Mouse (Mus musculus): Measurements from ENCODE around the gene Rps6ka1. TPM values are rescaled to one million over a fixed set of nuclear protein-coding genes. Genes with fewer than 3 reads are reported as not detected.
"Not testable (repeated sequence)": the region's sequence is repeated elsewhere in the genome, so short reads cannot be mapped to it uniquely, and the experiment has no call there.

Rps6ka1 gene
- polyA plus RNA-seq, 1 experiment from 2014 or later, result 21.8 TPM

GRCm38 (mm10) chr4:133842992-133843737 lies 44.4 kb downstream of the Rps6ka1 start:
- Histone ChIP-seq H3K4me1 (replicated peaks) (no peaks in the 10 kb centered on the region), H3K9ac (no peak overlapping the region), H3K4me2 (no peak overlapping the region), H3K27me3 (no peaks in the 10 kb centered on the region), H3K36me3 (no peaks in the 10 kb centered on the region), H3K9me3 (no peaks in the 10 kb centered on the region), H3K4me3 (no peak overlapping the region), H3K27ac (replicated peaks) (no peak overlapping the region)
- ATAC-seq (ENCODE audit: low read depth), result no peak
- WGBS, result 88% methylated on average over 10 of the region's 10 CpGs

DNA sequence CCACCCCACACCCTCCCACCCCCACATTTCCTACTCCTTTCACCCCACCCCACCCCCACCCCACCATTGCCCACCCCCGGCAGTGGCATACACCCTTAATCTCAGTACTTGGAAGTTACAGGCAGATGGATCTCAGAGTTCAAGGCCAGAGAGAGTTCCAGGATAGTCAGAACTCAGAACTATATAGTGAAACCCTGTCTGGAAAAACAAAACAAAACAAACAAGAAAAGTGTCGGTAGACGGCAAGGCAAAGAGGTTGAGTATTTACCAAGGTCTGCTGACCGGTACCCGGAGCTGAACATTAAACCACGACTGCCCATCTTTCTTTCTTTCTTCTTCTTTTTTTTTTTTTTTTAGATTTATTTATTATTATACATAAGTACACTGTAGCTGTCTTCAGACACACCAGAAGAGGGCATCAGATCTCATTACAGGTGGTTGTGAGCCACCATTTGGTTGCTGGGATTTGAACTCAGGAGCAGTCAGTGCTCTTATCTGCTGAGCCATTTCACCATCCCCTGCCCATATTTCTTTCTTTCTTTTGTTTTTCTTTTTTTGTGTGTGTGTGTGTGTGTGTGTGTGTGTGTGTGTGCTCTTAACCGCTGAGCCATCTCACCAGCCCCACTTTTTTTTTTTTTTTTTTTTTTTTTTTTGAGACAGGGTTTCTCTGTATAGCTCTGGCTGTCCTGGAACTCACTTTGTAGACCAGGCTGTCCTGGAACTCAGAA lies 45.7 kb downstream of the Rps6ka1 start:
- not testable (repeated sequence) for H3K9me3 ChIP-seq; H3K36me3 ChIP-seq; H3K4me2 ChIP-seq; ATAC-seq (ENCODE audit: low read depth); H3K9ac ChIP-seq; H3K4me3 ChIP-seq; H3K27ac ChIP-seq (replicated peaks); H3K4me1 ChIP-seq (replicated peaks); H3K27me3 ChIP-seq
- 92% methylated on average over 6 of the region's 7 CpGs for WGBS

DNA sequence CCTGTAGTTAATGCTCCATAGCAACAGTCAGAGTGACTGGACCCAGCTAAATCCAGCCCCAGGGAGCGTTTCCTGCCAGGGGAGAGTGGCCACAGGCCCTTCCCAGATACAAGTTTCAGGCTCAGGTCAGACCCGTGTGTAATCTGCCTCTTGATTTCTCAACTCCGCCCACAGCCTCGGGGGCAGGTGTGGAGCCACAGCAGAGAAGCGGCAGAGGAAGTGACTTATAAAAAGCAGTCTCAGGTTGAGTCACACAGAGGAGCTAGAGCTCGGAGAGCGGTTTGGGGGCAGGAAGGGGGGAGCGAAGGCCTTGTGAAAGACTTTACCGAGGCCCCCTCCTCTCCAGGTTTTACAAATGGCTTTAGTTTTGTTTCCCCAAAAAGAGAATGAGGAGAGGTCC lies 46.6 kb downstream of the Rps6ka1 start:
- no peaks in the 10 kb centered on the region for H3K36me3 ChIP-seq
- H3K9ac ChIP-seq, result no peak overlapping the region
- ATAC-seq (ENCODE audit: low read depth), result no peak
- no peak overlapping the region for H3K4me2 ChIP-seq
- H3K27me3 ChIP-seq, result no peaks in the 10 kb centered on the region
- 42% methylated on average over 9 of the region's 9 CpGs for WGBS
- H3K27ac ChIP-seq (replicated peaks), result no peak overlapping the region
- no peaks in the 10 kb centered on the region for H3K9me3 ChIP-seq
- H3K4me3 ChIP-seq, result no peak overlapping the region
- H3K4me1 ChIP-seq (replicated peaks), result no peaks in the 10 kb centered on the region

GRCm38 (mm10) chr4:133840501-133840900 lies 47.1 kb downstream of the Rps6ka1 start:
- no peaks in the 10 kb centered on the region for H3K36me3 ChIP-seq
- no peaks in the 10 kb centered on the region for H3K9me3 ChIP-seq
- H3K9ac ChIP-seq, result no peak overlapping the region
- no peak overlapping the region for H3K4me3 ChIP-seq
- no peak overlapping the region for H3K27ac ChIP-seq (replicated peaks)
- 91% methylated on average over 7 of the region's 7 CpGs for WGBS
- H3K4me2 ChIP-seq, result no peak overlapping the region
- no peak for ATAC-seq (ENCODE audit: low read depth)
- H3K27me3 ChIP-seq, result no peaks in the 10 kb centered on the region
- no peaks in the 10 kb centered on the region for H3K4me1 ChIP-seq (replicated peaks)

GRCm38 (mm10) chr4:133839385-133839826 lies 48.2 kb downstream of the Rps6ka1 start:
- H3K4me1 ChIP-seq (replicated peaks), result no peaks in the 10 kb centered on the region
- no peak overlapping the region for H3K27ac ChIP-seq (replicated peaks)
- 68% methylated on average over 4 of the region's 4 CpGs for WGBS
- H3K36me3 ChIP-seq, result no peaks in the 10 kb centered on the region
- H3K9ac ChIP-seq, result no peak overlapping the region
- H3K4me2 ChIP-seq, result no peak overlapping the region
- no peaks in the 10 kb centered on the region for H3K9me3 ChIP-seq
- no peaks in the 10 kb centered on the region for H3K27me3 ChIP-seq
- no peak for ATAC-seq (ENCODE audit: low read depth)
- no peak overlapping the region for H3K4me3 ChIP-seq

DNA sequence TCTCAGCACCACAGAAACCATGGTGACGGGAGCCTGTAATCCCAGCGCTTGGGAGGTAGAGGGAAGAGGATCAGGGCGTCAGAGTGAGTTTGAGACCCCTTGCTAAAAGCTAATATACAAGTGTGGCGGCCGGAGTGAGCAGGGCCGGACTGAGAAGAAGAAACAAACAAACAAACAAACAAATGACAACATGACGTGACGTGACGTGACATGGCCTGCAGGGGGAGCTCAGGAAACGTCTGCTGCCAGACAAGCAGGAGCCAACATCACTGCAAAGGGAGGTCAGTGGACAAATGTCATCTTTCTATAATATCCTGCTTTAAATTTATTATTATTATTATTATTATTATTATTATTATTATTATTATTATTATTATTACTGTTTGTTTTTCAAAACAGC lies 51.0 kb downstream of the Rps6ka1 start:
- H3K27me3 ChIP-seq, result no peaks in the 10 kb centered on the region
- ATAC-seq (ENCODE audit: low read depth), result 0 out of 2 replicates have a peak, but pooled peaks have one; percentile 15
- no peak overlapping the region for H3K4me3 ChIP-seq
- no peaks in the 10 kb centered on the region for H3K36me3 ChIP-seq
- H3K27ac ChIP-seq (replicated peaks), result no peak overlapping the region
- 60% methylated on average over 10 of the region's 10 CpGs for WGBS
- H3K9ac ChIP-seq, result no peak overlapping the region
- no peaks in the 10 kb centered on the region for H3K4me1 ChIP-seq (replicated peaks)
- H3K9me3 ChIP-seq, result no peaks in the 10 kb centered on the region
- H3K4me2 ChIP-seq, result no peak overlapping the region

- Histone ChIP-seq H3K4me1 (replicated peaks) (no peaks in the 10 kb centered on the region), H3K27me3 (no peaks in the 10 kb centered on the region), H3K36me3 (no peaks in the 10 kb centered on the region), H3K9ac (no peak overlapping the region), H3K4me3 (no peak overlapping the region), H3K9me3 (no peaks in the 10 kb centered on the region), H3K4me2 (no peak overlapping the region), H3K27ac (replicated peaks) (no peak overlapping the region)
- no peak for ATAC-seq (ENCODE audit: low read depth)
- WGBS, result 95% methylated on average over 5 of the region's 5 CpGs
Observed at GRCm38 (mm10) chr4:133835211-133835610, 52.4 kb downstream of the Rps6ka1 start.

DNA sequence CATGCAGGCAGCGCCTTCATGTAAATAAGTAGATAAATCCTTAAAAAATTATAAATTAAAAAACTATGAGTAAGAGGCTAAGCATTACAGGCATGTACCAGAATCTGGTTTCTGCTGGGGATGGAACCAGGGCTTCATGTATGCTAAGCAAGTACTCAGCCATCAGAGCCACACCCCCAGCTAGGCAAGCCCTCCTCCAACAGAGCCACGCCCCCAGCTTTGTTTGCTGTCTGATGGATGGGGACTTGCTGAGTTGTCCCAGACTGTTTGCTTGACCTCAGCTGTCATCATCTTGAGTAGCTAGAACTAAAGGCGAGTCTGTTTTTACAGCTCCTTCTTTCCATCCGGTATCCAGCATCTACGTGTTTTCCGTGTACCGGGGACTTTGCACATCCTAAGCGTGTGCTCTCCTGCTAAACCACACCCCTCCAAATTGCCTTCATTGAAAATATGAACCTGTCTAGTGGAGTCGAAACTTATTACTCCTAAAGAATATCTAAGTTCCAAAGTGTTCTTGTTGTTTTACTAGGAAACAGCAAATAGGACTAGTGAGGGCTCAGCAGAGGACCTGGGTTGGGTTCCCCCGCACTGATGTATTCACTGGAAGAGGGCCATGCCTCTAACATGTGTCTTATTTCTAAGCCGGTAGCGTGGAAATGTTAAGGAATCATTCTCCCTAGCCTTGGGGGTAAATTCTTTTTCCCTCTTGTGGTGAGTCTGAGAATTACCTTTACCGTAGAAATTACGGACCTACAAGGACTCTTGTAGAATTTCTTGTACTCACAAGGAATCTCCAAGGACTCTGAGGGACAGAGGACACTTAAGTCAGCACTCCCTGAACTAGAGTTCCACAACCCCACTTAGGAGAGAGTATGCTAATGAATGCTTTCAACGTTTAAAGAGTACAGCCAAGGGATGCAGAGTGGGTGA lies 54.4 kb downstream of the Rps6ka1 start:
- Histone ChIP-seq H3K9me3 (no peaks in the 10 kb centered on the region), H3K4me3 (no peak overlapping the region), H3K27ac (replicated peaks) (no peak overlapping the region), H3K4me2 (no peak overlapping the region), H3K4me1 (replicated peaks) (peaks cover 14% of the 10 kb centered on the region), H3K36me3 (no peaks in the 10 kb centered on the region), H3K9ac (no peak overlapping the region), H3K27me3 (peaks cover 9% of the 10 kb centered on the region)
- ATAC-seq (ENCODE audit: low read depth), result no peak
- 71% methylated on average over 15 of the region's 15 CpGs for WGBS

DNA sequence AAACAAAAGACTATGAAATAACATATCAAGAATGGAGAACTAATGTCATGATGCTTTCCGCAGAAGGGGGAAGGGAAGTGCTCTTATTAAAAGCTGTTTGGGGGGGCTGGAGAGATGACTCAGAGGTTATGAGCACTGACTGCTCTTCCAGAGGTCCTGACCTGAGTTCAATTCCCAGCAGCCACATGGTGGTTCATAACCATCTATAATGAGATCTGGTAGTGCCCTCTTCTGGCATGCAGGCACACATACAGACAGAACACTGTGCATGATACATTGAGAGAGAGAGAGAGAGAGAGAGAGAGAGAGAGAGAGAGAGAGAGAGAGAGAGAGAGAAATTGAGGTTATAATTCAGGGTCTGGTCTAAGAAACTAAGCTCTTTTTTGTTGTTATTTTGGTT lies 57.1 kb downstream of the Rps6ka1 start:
- Histone ChIP-seq H3K4me3 (no peak overlapping the region), H3K9me3 (no peaks in the 10 kb centered on the region), H3K9ac (no peak overlapping the region), H3K27ac (replicated peaks) (no peak overlapping the region), H3K4me1 (replicated peaks) (peaks cover 19% of the 10 kb centered on the region), H3K4me2 (no peak overlapping the region), H3K27me3 (peaks cover 22% of the 10 kb centered on the region), H3K36me3 (no peaks in the 10 kb centered on the region)
- ATAC-seq (ENCODE audit: low read depth), result no peak
- WGBS, result 89% methylated on average over 1 of the region's 1 CpGs

DNA sequence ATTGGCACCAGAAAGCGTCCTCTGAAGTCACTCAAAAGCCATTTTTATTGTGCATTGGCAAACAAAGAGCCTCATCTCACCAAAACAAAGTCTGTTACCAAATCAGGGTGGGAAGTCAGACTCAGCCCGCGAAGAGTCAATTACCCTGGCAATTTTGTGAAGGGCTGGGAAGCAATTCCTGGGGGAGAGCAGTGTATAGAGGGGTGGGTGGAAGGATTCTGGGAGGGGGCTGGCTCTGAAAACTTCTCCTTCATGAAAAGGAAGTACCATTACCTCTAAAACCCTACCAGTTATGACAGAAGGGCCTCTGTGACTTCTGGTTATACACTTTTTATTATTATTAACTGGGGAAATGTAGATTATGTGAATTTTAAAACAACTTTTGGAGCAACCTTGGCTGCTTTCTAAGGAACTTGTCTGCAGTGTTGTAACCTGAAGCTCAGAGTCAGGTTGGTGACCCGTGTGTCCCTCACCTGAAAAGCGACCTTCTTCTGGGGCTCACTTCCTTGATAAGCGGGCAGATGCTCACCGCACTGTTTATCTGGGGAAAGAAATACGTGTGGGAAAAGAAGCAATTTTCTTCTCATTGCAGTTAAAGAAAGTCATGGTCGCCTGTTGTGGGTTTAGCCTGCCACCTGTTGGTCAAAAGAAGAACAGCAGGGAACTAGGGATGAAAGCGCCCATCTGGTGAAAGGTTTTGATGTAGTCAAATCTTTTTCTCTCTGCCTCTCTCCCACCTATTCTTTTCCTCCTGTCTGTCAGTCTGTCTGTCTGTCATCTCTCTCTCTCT lies 58.1 kb downstream of the Rps6ka1 start:
- ATAC-seq (ENCODE audit: low read depth), result no peak
- 2% methylated on average over 10 of the region's 10 CpGs for WGBS
- no peaks in the 10 kb centered on the region for H3K9me3 ChIP-seq
- H3K9ac ChIP-seq, result peak overlapping the region; percentile 17; the same call in 1 of the 2 replicates
- H3K27ac ChIP-seq (replicated peaks), result no peak overlapping the region
- H3K4me1 ChIP-seq (replicated peaks), result peaks cover 19% of the 10 kb centered on the region
- H3K27me3 ChIP-seq, result peaks cover 22% of the 10 kb centered on the region
- H3K36me3 ChIP-seq, result no peaks in the 10 kb centered on the region
- no peak overlapping the region for H3K4me3 ChIP-seq
- peak overlapping the region; percentile 28 for H3K4me2 ChIP-seq
